Mouse (Mus musculus) heart, postnatal 0 days (tissue): ENCODE data around the gene Iqcj. TPM values are rescaled to one million over a fixed set of nuclear protein-coding genes. Genes with fewer than 3 reads are reported as not detected.

ENCODE experiments used
- ATAC-seq: fragments of 200-750 bp; cut with Nextera tagmentation; 2 replicates; pipeline ENCODE4 v1.8.0; 2017; ENCODE audit warnings: low read depth, moderate number of reproducible peaks, moderate library complexity; ENCODE audit not compliant: insufficient read depth
- DNase-seq: peaks from one replicate; pipeline ENCODE4 v3.0.0-alpha.2; 2016; ENCODE audit warnings: low spot score
- H3K27ac ChIP-seq: fragments of 300-500 bp; sonication (generic); 2 replicates; pipeline ENCODE4 v1.5.1; 2014; ENCODE audit warnings: low read depth, mild to moderate bottlenecking
- H3K27me3 ChIP-seq: fragments of 300-500 bp; sonication (generic); 2 replicates; pipeline ENCODE4 v1.6.1; 2014; ENCODE audit warnings: low read length, mixed read lengths; ENCODE audit not compliant: control insufficient read depth, insufficient read depth
- H3K36me3 ChIP-seq: fragments of 300-500 bp; sonication (generic); replicated peaks from 2 replicates; pipeline ENCODE4 v1.6.1; 2014; ENCODE audit warnings: low read length, mixed read lengths; ENCODE audit not compliant: control insufficient read depth, insufficient read depth
- H3K4me1 ChIP-seq: fragments of 300-500 bp; sonication (generic); 2 replicates; pipeline ENCODE4 v1.6.1; 2014; ENCODE audit warnings: antibody characterized with exemption; ENCODE audit not compliant: control insufficient read depth, insufficient read depth
- H3K4me2 ChIP-seq: fragments of 300-500 bp; sonication (generic); 2 replicates; pipeline ENCODE4 v1.6.1; 2014; ENCODE audit warnings: low read depth, mild to moderate bottlenecking, low read length, moderate library complexity
- H3K4me3 ChIP-seq: fragments of 300-500 bp; sonication (generic); 2 replicates; pipeline ENCODE4 v1.5.1; 2014; ENCODE audit warnings: low read depth, low read length
- H3K9ac ChIP-seq: fragments of 300-500 bp; sonication (generic); replicated peaks from 2 replicates; pipeline ENCODE4 v1.6.1; 2014; ENCODE audit warnings: low read depth, low read length, mixed read lengths
- H3K9me3 ChIP-seq: fragments of 300-500 bp; sonication (generic); replicated peaks from 2 replicates; pipeline ENCODE4 v1.6.1; 2016; ENCODE audit warnings: low read length; ENCODE audit not compliant: control insufficient read depth
- CTCF ChIP-seq: IDR thresholded peaks from 2 replicates; pipeline ENCODE4 v1.5.1; 2016; ENCODE audit warnings: antibody characterized with exemption, control low read depth, low read depth
- EP300 ChIP-seq: IDR thresholded peaks from 2 replicates; pipeline ENCODE4 v1.6.1; 2016; ENCODE audit warnings: antibody characterized with exemption, low read depth
- WGBS: fragments of 180-500 bp; shearing (Covaris S2); extraction: QIAGEN DNeasy Blood & Tissue Kit; methylation state at CpG from one replicate; pipeline ENCODE4 v1.1.7; 2014; 5-methylcytosine and 5-hydroxymethylcytosine counted together
- polyA plus RNA-seq: library from polyadenylated mRNA; unstranded; fragments of >200 nt; fragmentation: Nextera tagmentation; extraction: Ambion mirVana; gene quantifications from 2 replicates; pipeline ENCODE4 v1.2.1, GENCODE M21; 2015
- total RNA-seq: library from RNA; depleted of rRNA; stranded (reverse); fragments of >200 nt; gene quantifications from 2 replicates; pipeline ENCODE4 v1.2.3, GENCODE M21; 2014; ENCODE audit warnings: low replicate concordance

Gene Iqcj
- total and polyA plus RNA-seq, 2 experiments from 2014 or later = not detected

DNA sequence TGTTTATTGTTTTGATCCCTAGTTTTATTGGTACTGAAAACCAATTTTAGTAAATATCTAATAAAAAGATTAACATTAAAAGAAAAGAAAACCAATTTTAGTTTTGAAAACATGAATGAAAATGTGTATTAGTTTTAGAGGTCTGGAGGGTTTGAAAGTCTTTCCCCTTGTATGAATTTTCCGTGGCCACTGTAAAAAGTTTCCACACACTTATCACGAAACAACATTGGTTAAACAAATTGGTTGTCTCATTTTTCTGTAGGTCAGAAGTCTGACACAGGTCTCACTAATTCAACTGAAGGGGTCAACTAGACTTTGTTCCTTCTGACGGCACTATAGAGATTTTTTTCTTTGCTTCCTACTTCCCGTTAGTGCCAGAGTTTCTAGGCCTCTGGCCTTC lies 14.8 kb upstream of the Iqcj start:
- no peaks in the 10 kb centered on the region for H3K27me3 ChIP-seq
- H3K4me3 ChIP-seq = no peak overlapping the region
- no peaks in the 10 kb centered on the region for H3K9me3 ChIP-seq
- no peaks in the 10 kb centered on the region for H3K36me3 ChIP-seq
- no peak overlapping the region for H3K9ac ChIP-seq
- TF ChIP-seq EP300 = no peak
- TF ChIP-seq CTCF = no peak
- WGBS = 61% methylated on average over 4 of the region's 4 CpGs
- no peaks in the 10 kb centered on the region for H3K4me1 ChIP-seq
- no peak overlapping the region for H3K4me2 ChIP-seq
- DNase-seq (no peak), ATAC-seq (no peak)
- H3K27ac ChIP-seq = no peak overlapping the region

DNA sequence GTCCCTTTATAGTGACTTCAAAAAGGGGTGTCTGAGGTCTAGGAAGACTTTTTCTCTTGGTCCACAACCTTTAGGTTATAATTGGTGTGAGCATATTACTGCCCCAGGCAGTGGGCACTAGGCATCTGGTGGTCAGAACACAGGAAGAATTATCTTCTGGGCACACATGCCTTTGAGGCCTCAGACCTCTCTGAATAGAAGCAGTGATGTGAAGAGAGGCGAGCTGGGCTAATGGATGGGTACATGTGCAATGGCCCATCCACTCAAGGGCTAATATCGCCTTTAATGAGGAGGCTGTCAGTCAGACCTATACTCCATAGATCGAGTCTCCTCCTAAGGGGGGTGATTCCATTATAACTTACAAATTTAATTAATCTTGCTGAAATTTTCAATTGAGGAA lies 7.7 kb upstream of the Iqcj start:
- WGBS = 70% methylated on average over 3 of the region's 3 CpGs
- ATAC-seq = no peak
- Histone ChIP-seq H3K4me2 (no peak overlapping the region), H3K4me3 (no peak overlapping the region), H3K36me3 (no peaks in the 10 kb centered on the region), H3K4me1 (no peaks in the 10 kb centered on the region), H3K9ac (no peak overlapping the region), H3K9me3 (no peaks in the 10 kb centered on the region), H3K27me3 (no peaks in the 10 kb centered on the region), H3K27ac (no peak overlapping the region)
- TF ChIP-seq EP300 = no peak
- no peak for DNase-seq

DNA sequence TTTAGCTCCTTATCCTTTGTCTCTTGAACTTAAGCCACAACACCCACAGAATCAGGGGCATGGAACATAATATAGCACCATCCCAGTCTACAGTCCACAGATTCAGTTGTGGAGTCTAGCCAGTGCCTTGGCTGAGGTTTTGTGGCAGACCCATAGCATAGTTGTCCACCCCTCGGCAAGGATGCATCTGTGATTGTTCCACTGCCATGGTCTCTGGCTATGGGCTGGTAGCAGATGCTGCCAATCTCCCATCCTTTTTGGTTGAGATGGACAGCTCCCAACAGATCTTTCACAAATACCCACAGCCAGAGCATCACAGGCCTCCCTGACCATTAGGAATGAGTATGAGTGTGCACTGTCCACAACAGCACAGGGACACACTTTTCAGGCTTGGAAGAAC lies 5.8 kb upstream of the Iqcj start:
- DNase-seq (no peak), ATAC-seq (no peak)
- 69% methylated on average over 1 of the region's 1 CpGs for WGBS
- H3K9ac ChIP-seq = no peak overlapping the region
- H3K27me3 ChIP-seq = no peaks in the 10 kb centered on the region
- TF ChIP-seq CTCF (no peak), EP300 (no peak)
- H3K4me1 ChIP-seq = no peaks in the 10 kb centered on the region
- no peak overlapping the region for H3K4me2 ChIP-seq
- H3K36me3 ChIP-seq = no peaks in the 10 kb centered on the region
- H3K27ac ChIP-seq = no peak overlapping the region
- no peak overlapping the region for H3K4me3 ChIP-seq
- no peaks in the 10 kb centered on the region for H3K9me3 ChIP-seq

DNA sequence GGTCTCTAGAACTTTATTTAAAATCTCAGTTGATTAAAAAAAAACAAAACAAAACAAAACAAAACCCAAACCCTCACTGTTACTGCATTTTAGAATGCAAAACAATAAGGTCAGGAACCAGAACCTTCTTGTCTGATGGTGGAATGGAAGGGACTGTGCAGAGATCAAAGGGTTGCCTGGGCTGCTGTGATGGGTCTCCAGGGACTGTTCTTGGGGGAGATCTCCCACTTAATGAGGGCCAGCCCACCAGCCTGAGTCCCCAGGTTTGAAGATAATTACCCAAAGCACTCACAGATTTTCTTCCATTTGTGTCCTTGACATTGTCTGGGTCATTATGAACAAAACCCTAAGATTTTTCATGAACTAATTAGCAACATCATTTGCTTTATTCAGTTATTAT lies 4.8 kb upstream of the Iqcj start:
- no peaks in the 10 kb centered on the region for H3K36me3 ChIP-seq
- DNase-seq (no peak), ATAC-seq (no peak)
- no peak overlapping the region for H3K4me2 ChIP-seq
- no peaks in the 10 kb centered on the region for H3K9me3 ChIP-seq
- no peaks in the 10 kb centered on the region for H3K4me1 ChIP-seq
- H3K27me3 ChIP-seq = no peaks in the 10 kb centered on the region
- TF ChIP-seq EP300 (no peak), CTCF (no peak)
- H3K4me3 ChIP-seq = no peak overlapping the region
- no peak overlapping the region for H3K9ac ChIP-seq
- no peak overlapping the region for H3K27ac ChIP-seq

DNA sequence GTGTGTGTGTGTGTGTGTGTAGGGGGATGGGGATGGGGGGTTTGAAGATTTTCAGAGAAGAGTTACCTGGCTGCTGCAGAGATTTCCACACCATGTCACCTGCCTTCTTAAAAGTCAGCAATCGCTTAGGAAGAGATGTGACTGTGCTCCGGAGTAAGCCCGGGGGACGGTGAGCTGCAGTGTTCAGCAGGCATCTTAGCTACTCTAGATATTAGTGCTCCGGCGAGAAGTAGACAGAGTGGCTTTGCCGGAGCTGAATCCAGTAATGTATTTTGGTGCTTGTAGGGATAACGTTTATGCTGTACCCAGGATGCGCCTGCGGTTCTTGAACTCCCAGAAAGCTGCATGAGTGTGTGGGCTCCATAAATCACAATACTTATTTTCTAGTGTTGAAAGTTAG lies 748 bp downstream of the Iqcj start:
- Histone ChIP-seq H3K9me3 (no peaks in the 10 kb centered on the region), H3K4me2 (no peak overlapping the region), H3K36me3 (no peaks in the 10 kb centered on the region)

DNA sequence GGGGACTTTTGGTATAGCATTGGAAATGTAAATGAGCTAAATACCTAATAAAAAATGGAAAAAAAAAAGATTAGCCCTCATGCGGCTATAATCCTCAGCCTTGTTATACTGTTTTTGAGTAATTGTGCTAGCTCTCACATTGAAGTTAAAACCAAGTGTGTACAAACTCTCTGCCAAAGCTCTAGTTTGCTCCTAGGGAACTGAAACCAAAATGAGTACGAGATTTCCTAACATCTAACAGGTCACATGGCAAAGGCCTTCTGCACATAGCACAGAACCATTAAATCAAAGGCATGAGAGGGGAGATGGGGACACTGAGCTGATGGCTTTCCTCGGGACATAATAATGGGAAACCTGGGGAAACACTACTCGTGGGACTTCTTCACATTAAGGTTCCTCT lies 10.5 kb downstream of the Iqcj start:
- DNase-seq = no peak
- no peaks in the 10 kb centered on the region for H3K27me3 ChIP-seq
- no peak overlapping the region for H3K27ac ChIP-seq
- TF ChIP-seq CTCF = no peak
- TF ChIP-seq EP300 = no peak
- no peak overlapping the region for H3K4me3 ChIP-seq
- no peaks in the 10 kb centered on the region for H3K36me3 ChIP-seq
- no peaks in the 10 kb centered on the region for H3K4me1 ChIP-seq
- no peak overlapping the region for H3K4me2 ChIP-seq
- no peak for ATAC-seq
- no peaks in the 10 kb centered on the region for H3K9me3 ChIP-seq
- H3K9ac ChIP-seq = no peak overlapping the region
- WGBS = 65% methylated on average over 4 of the region's 4 CpGs

More for the DNA sequence above, 748 bp downstream of the Iqcj start:
- TF ChIP-seq EP300 (no peak), CTCF (no peak)
- DNase-seq = no peak
- Histone ChIP-seq H3K27ac (no peak overlapping the region), H3K27me3 (no peaks in the 10 kb centered on the region), H3K4me3 (no peak overlapping the region), H3K4me1 (no peaks in the 10 kb centered on the region), H3K9ac (no peak overlapping the region)
- WGBS = 74% methylated on average over 10 of the region's 10 CpGs
- ATAC-seq = no peak
